Mouse (Mus musculus) adrenal gland, postnatal 36 days (tissue): ENCODE measurements around the gene Cdk10. TPM values are rescaled to one million over a fixed set of nuclear protein-coding genes. Genes with fewer than 3 reads are reported as not detected.

Source experiments
- DNase-seq, 2 experiments: peaks; one replicate each; pipeline ENCODE4 v3.0.0; 2021; ENCODE audit warnings: mixed read lengths in 1 of 2
- total RNA-seq, 2 experiments: library from RNA; stranded (reverse); gene quantifications; 2 replicates each; pipeline ENCODE4 v1.2.3; 2021

Gene Cdk10
- total RNA-seq, 2 experiments from 2014 or later, result 49.0 to 58.6 TPM

DNA sequence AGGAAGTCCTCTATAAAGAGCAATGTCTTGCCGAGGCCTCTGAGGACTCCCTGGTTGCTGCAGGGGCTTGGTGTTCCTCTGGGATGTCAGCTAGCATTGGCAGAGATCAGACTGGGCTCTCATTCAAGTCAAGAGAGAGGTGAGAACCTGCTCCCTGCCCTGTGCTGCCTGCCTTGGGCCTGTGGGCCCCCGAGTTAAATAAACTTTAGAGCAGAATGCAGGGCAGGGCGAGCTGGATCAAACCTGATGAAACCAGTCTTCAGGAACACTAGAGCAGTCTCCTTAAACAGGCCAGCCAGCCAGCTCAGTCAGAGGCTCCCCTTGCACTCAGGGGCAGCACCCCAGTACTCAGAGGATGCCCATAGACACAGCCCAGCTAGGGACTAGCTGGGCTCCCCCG is 47.3 kb downstream of the Cdk10 start:
- DNase-seq, result no peak

DNA sequence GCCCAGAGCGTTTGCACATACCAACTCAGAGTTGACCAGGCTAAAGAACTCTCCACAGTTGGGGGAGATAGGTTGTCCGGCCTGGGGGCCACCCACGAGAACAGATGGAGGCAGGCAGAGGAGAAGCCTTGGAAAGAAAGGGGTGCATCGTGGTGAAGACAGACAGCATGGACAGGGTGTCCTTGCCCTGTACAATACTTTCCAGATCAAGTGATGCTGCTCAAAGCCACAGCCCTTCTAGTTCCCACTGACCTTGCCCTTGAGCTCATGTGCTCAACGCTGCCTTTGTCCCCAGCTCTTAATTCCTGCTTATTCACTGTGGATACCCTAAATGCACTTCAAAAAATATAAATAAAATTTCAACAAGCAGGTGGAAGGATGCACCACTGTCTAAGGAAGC is 49.8 kb downstream of the Cdk10 start:
- peak in 1 of 2 experiments; percentile 37 for DNase-seq

DNA sequence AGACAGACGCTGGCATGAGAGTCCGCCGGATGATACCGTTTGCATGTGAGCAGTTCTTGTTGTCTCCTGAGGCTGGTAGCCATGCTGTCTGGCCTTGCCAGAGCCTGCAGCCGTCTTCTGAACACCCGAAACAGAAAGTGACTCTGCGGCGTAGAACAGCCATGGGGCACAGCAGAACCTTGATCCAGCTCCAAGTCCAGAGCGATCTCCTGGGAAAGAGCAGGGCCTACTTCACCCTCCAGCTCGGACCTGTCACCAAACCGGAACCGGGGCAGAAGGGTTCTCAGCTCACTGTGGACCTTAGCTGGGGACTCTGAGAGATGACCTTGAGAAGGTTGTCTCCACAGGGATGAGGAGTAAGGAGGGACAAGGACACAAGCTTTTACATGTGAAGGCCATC is 50.5 kb downstream of the Cdk10 start:
- peak; percentile 40 to 50 for DNase-seq

DNA sequence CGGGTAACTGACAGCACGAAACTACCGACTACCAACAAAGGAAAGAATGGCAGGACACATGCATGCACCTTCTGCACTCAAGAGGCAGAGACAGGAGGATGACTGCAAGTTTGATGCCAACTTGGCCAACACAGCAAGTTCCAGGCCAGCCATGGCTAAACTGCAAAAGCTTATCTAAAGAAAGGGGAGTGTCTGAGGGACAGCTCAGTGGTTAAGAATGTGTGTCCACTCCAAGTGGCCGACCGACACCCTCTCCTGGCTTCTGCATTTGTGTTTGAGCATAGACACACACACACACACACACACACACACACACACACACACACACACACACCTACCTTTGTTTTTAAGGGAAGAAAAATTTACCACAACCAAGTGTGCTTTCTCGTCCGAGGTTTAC is 53.8 kb downstream of the Cdk10 start:
- no peak for DNase-seq

DNA sequence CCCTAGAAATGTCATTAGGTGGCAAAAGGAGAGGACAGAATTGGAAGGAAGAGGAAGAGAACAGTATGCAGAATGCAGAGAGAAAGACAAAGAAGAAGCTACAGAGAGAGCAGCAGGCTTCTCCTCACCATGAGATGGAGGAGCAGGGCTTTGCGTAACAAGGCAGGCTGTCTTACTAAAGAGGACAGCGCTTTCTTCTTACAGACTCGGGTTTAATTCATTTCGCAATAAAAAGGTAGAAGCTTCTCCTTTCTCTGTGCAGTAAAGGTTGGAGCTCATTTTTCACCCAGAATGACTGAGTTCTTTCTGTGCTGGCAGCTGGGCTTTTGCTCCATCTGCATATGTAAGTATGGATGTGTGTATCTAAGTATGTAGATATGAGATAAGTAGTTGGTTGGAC is 55.2 kb downstream of the Cdk10 start:
- DNase-seq, result no peak

DNA sequence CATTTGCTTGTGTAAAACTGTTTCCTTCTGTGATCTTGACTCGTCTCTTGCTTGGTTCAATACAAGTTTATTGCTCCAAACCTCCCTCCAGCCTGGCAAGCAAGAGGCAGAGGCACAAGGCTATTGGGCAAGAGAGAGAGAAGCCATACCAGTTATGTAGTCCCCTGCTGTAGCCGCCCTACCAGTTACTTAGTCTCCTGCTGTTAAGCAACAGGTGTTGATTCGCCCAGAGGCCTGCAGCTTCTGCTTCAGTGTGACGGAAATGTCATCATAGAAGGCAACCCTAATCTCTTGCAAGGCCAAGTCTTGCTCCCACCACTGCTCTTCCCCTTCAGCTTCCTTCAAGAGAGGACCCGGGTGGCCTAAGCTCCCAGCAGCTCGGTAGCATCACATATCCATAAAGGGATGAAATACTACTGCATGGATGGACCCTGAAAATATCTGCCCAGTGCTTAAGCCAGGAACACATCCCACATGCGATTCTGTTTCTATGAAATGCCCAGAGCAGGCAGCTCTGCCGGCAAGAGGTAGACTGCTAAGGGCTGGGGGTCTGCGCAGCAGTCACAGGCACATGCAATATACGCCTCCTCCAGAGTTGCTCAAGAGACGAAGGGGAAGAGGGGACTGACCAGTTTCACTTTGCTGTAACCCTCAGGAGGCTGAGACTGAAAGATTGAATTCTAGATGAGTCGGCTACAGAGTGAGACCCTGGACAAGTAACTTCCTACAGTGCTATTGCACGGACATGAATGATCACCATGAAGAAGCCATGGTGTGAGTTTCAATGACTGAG is 55.9 kb downstream of the Cdk10 start:
- no peak for DNase-seq

Other genes starting within 250 kb of the Cdk10 start
- 10 to 100 TPM; 80.6 to 81.1 TPM for gene Ankrd11, start 182.6 kb upstream of the Cdk10 start, total RNA-seq
- 10 to 100 TPM; 82.4 to 92.7 TPM for gene Spg7, start 161.9 kb upstream of the Cdk10 start, total RNA-seq
- 100 to 1,000 TPM; 706 to 750 TPM for gene Rpl13, start 122.5 kb upstream of the Cdk10 start, total RNA-seq
- gene Cpne7, start 107.5 kb upstream of the Cdk10 start, total RNA-seq, result 1 to 10 TPM; 3.6 to 5.0 TPM
- 1 to 10 TPM; 5.6 to 5.8 TPM for gene Sult5a1, start 66.5 kb upstream of the Cdk10 start, total RNA-seq
- gene Dpep1, start 38.6 kb upstream of the Cdk10 start, total RNA-seq, result 10 to 100 TPM; 39.9 to 47.2 TPM
- 100 to 1,000 TPM in 1 of 2 experiments, 10 to 100 TPM in 1; 77.5 to 108 TPM for gene Chmp1a, start 12.1 kb upstream of the Cdk10 start, total RNA-seq
- 1 to 10 TPM; 2.9 to 3.7 TPM for gene Spata33, start 12.0 kb upstream of the Cdk10 start, total RNA-seq
- gene Spata2l, start 11.4 kb downstream of the Cdk10 start, total RNA-seq, result 10 to 100 TPM; 16.8 to 21.4 TPM
- 10 to 100 TPM; 19.4 to 27.9 TPM for gene Zfp276, start 29.4 kb downstream of the Cdk10 start, total RNA-seq
- gene Vps9d1, start 29.5 kb downstream of the Cdk10 start, total RNA-seq, result 10 to 100 TPM; 21.1 to 28.1 TPM
- gene Fanca, start 93.7 kb downstream of the Cdk10 start, total RNA-seq, result 10 to 100 TPM in 1 of 2 experiments, 1 to 10 TPM in 1; 1.9 to 10.5 TPM
- 1 to 10 TPM; 1.1 to 1.4 TPM for gene Spire2, start 107.9 kb downstream of the Cdk10 start, total RNA-seq
- 100 to 1,000 TPM; 213 to 255 TPM for gene Tcf25, start 148.9 kb downstream of the Cdk10 start, total RNA-seq
- not detected for gene Mc1r, start 182.3 kb downstream of the Cdk10 start, total RNA-seq
- gene Tubb3, start 186.6 kb downstream of the Cdk10 start, total RNA-seq, result 1 to 10 TPM; 4.5 to 4.7 TPM
- 10 to 100 TPM; 21.7 to 32.6 TPM for gene Def8, start 198.7 kb downstream of the Cdk10 start, total RNA-seq